Mouse (Mus musculus) adrenal gland, postnatal 4 days (tissue): ENCODE data around the gene Olfr71. TPM values are rescaled to one million over a fixed set of nuclear protein-coding genes. Genes with fewer than 3 reads are reported as not detected.
A peak's percentile ranks its signal among the peaks of the same experiment; 100 is the strongest.

ENCODE experiments used
- DNase-seq, 2 experiments: peaks; one replicate each; pipeline ENCODE4 v3.0.0; 2021 to 2022; ENCODE audit warnings: low spot score in 2 of 2, mixed read lengths in 2 of 2
- total RNA-seq, 2 experiments: library from RNA; stranded (reverse); gene quantifications; 2 replicates each; pipeline ENCODE4 v1.2.3; 2021

Olfr71 gene
- total RNA-seq, 2 experiments from 2014 or later, result not detected

DNA sequence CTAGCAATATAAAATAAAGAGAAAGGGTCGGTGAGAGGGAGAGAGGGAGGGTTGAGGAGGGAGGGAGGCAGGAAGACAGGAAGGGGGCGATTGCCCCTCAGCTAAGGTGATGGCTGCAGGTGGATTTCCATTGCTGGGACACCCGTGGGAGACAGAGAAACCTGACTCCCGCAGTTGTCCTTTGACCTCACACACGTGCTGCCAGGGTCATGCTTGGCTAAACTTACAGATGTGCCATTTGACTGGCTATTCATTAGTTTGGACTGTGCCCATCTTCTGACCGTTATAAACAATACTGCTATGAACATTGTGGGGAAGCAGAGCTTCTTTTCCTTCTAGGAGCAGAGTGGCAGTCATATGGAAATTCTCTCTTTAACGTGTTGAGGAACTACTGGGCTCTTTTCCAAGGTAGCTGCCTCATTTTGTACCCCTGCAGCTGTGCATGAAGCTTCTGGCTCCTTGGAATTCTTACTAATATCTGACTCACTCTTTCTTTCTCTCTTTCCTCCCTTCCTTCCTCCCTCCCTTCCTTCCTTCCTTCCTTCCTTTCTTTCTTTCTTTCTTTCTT, 3.7 kb upstream of the Olfr71 start:
- no peak for DNase-seq

GRCm38 (mm10) chr4:43711821-43712220, 1.8 kb upstream of the Olfr71 start:
- DNase-seq, result peak; percentile 64 to 70

DNA sequence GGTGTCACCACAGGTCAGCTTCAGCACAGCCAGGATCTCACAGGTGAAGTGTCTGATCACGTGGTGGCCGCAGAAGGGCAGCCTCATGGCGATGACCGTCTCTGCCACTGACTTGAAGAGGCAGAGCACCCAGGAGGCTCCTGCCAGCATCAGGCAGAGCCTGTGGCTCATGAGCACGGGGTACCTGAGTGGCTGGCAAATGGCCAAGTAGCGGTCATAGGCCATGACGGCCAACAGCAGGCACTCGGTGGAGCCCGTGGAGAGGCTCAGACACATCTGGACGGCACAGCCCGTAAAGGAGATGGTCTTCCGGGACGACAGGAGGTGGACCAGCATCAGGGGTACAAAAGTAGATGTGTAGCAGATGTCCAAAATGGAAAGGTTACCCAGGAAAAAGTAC, 4.1 kb downstream of the Olfr71 start:
- no peak for DNase-seq

GRCm38 (mm10) chr4:43703851-43704250, 6.2 kb downstream of the Olfr71 start:
- DNase-seq, result no peak

GRCm38 (mm10) chr4:43703439-43703838, 6.6 kb downstream of the Olfr71 start:
- DNase-seq, result no peak

DNA sequence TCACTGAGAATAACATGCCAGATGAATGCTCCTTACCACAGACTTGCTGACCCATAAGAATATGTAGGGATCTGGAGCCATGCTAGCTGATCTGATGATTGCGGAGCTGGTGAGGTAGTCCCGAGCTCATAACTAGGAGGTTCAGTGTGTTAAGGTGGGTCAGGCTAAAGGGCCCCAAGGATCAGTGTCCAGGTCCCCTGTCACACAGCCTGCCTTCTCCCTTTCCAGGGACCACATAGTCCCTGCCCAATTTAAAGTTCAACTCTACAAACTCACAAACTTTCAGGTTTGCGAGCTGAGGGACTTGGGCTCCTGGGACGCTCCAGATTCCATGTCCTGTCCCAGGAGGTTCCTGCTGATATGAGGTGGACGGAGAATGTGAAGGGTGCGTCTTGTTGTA, 9.3 kb downstream of the Olfr71 start, which contains the start of gene Olfr70:
TSS of gene Olfr70 (minus strand) at position 101 of the 400 bp plus-strand sequence.
- DNase-seq, result no peak

- no peak for DNase-seq
Observed at GRCm38 (mm10) chr4:43696561-43696960, 13.5 kb downstream of the Olfr71 start.

DNA sequence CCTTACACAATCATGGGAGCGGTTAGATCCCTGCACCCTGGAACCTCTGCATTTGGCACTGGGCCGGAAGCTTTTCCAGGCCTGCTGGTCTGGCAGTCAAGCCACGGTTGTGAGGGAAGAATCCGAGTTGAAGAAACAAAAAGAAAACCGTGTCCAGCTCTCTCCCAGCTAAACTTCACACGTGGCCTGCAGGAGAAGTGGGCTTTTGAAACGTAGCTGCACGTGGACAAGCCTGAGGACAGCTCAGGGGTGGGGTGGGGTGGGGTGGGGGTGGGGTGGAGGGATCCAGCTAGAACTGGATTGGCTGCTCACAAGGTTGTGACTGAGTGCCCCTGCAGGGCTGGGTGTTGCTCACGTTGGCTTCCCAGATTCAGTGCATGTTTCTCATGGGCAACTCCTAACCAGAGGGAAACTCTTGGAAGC, 14.8 kb downstream of the Olfr71 start:
- DNase-seq, result no peak

GRCm38 (mm10) chr4:43694439-43695248, 15.4 kb downstream of the Olfr71 start:
- DNase-seq, result no peak

GRCm38 (mm10) chr4:43693806-43694241, 16.2 kb downstream of the Olfr71 start:
- DNase-seq, result no peak

- no peak for DNase-seq
Observed at GRCm38 (mm10) chr4:43691026-43691425, 19.0 kb downstream of the Olfr71 start.

- DNase-seq, result no peak
Observed at GRCm38 (mm10) chr4:43690021-43690420, 20.0 kb downstream of the Olfr71 start.

- no peak for DNase-seq
Observed at GRCm38 (mm10) chr4:43679416-43680043, 30.5 kb downstream of the Olfr71 start.

DNA sequence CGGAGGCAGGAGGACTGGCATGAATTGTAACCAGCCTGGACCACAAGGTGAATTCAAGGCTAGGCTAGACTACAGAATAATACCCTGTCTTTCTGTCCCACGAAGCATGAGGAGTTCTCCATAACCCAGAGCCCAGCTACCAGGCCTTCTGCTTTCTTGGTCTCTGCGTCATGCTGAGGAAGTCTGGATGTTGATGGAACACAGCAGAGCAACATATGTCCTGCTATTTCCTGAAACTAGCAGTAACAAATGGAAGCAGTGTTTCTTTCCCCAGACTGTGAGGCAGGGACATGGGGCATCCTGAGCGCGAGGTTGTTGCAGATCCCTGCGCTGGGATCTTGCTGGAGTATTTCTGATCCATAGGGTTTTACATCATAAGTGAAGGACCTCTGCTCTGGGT, 31.5 kb downstream of the Olfr71 start:
- no peak for DNase-seq

DNA sequence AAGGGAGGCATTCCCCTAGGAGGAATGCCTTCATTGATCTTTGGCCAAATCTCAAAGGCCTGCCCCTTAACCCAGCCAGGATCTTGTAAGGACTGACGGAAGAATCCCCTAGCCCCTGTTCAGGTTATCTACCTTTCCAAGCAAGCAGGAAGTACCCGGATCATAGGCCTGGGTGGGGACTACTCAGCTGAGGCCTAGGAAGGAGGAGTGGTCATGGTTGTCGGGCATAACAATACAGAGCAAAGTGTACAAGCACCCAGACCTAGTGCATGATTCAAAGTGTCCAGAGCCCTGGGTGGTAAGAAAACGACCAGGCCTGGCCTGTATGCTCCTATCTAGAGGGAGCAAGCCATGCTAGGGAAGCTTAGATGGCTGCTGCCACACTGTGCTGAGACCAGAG, 34.4 kb downstream of the Olfr71 start:
- DNase-seq, result no peak

- DNase-seq, result no peak
Observed at GRCm38 (mm10) chr4:43674974-43675373, 35.1 kb downstream of the Olfr71 start.

DNA sequence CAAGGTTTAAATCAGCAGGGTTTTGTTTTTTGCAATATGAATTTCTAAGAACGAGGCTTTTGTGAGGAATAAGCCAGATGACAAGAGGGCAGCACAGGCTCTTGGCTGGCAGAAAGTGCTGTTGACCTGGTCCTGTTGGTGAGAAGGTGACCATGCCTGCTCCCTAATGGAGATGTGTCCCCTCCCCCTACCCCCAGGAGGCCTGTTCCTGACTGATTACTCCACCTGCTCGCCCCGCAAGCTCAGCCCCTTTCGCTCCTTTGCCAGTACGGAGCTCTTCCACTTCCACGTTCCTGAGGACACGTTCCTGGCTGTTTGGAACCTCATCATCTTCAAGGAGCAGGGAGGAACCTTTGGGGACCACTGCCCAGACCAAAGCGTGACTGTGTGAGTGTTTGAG, 36.4 kb downstream of the Olfr71 start:
- no peak for DNase-seq

DNA sequence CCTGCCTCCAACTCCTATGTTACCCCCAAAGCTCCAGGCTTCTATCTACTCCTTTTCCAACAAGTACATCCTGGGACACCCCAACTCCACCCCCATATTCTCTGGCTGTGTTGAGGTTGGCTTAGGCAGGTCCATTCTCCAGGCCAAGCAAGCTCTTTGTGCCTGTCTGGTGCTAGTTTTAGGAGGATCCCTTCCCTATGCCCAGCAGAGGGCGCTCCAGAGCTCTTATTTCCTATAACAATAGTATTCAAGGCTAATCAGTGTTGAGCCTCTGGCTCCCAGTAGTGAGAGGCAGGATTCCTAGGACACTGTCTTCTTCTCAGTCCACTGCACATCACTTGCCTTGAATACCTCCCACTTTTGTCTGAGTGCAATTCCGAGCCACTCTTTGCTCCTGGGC, 38.0 kb downstream of the Olfr71 start:
- peak; percentile 71 to 89 for DNase-seq

DNA sequence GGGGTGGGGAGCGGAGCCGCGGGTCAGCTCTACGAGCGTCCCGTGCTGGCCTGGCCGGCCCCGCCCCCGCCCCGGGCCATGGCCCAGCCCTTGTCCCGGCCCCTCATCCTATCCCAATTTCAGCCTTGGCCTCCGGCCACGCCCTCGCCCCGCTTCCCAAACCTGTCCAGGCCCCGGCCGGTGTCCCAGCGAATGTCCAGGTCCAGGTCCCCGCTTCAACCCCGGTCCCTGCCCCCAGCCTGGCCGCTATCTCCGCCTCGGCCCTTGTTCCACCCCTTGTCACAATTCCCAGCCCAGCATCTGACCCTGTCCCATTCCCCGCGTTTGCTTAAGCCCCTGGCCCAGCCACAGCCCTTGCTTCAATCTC, 40.6 kb downstream of the Olfr71 start:
- DNase-seq, result peak in 1 of 2 experiments; percentile 56

GRCm38 (mm10) chr4:43668782-43669427, 41.1 kb downstream of the Olfr71 start, which contains the start of the genes Tmem8b and Fam221b:
Gene Tmem8b (plus strand): TSS chr4:43668971.
Gene Fam221b (minus strand): TSS chr4:43669145.
- DNase-seq, result peak; percentile 72 to 75

GRCm38 (mm10) chr4:43666412-43666811, 43.6 kb downstream of the Olfr71 start:
- DNase-seq, result no peak

DNA sequence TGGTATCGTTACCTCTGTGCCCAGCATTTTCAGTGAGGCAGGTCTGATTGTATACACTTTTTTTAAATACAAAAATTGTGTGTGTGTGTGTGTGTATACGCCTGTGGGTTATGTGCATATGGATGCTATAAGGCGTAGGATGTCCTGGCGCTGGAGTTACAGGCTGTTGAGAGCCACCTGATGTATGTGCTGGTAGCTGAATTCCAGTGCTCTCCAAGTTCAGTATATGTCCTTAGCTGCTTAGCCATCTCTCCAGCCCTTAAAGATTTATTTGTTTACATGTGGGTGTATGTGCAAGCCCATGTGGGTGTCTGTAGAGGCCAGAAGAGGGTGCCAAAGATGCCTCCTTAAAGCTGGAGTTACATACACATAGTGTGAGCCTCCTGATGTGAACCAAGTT, 52.9 kb downstream of the Olfr71 start:
- DNase-seq, result no peak
